Mouse (Mus musculus): ENCODE data around the gene Zfp991.
"Not testable (repeated sequence)": the region's sequence is repeated elsewhere in the genome, so short reads cannot be mapped to it uniquely, and the experiment has no call there.

The Zfp991 gene

GRCm38 (mm10) chr4:147181969-147182705 lies 50.3 kb downstream of the Zfp991 start:
- DNase-seq (ENCODE audit: low spot score in 2 of 2): not testable (repeated sequence)

- not testable (repeated sequence) for DNase-seq (ENCODE audit: low spot score in 2 of 2)
Measured at GRCm38 (mm10) chr4:147186824-147187223, 55.0 kb downstream of the Zfp991 start.

- not testable (repeated sequence) for DNase-seq (ENCODE audit: low spot score in 2 of 2)
Measured at GRCm38 (mm10) chr4:147187283-147187965, 55.6 kb downstream of the Zfp991 start.

GRCm38 (mm10) chr4:147195186-147195585 lies 63.3 kb downstream of the Zfp991 start:
- DNase-seq (ENCODE audit: low spot score in 2 of 2): not testable (repeated sequence)

- DNase-seq (ENCODE audit: low spot score in 2 of 2): not testable (repeated sequence)
Measured at GRCm38 (mm10) chr4:147197210-147197609, 65.4 kb downstream of the Zfp991 start.

GRCm38 (mm10) chr4:147199055-147199750 lies 67.4 kb downstream of the Zfp991 start:
- not testable (repeated sequence) for DNase-seq (ENCODE audit: low spot score in 2 of 2)

GRCm38 (mm10) chr4:147201920-147202660 lies 70.3 kb downstream of the Zfp991 start:
- DNase-seq (ENCODE audit: low spot score in 2 of 2): not testable (repeated sequence)

GRCm38 (mm10) chr4:147212182-147212928 lies 80.5 kb downstream of the Zfp991 start:
- DNase-seq (ENCODE audit: low spot score in 2 of 2): not testable (repeated sequence)

GRCm38 (mm10) chr4:147214233-147214632 lies 82.4 kb downstream of the Zfp991 start:
- not testable (repeated sequence) for DNase-seq (ENCODE audit: low spot score in 2 of 2)

GRCm38 (mm10) chr4:147217676-147218075 lies 85.8 kb downstream of the Zfp991 start:
- DNase-seq (ENCODE audit: low spot score in 2 of 2): not testable (repeated sequence)

- peak in 1 of 2 experiments; percentile 11 for DNase-seq (ENCODE audit: low spot score in 2 of 2)
Measured at GRCm38 (mm10) chr4:147219319-147220070, 87.7 kb downstream of the Zfp991 start.

GRCm38 (mm10) chr4:147220226-147220625 lies 88.4 kb downstream of the Zfp991 start:
- not testable (repeated sequence) for DNase-seq (ENCODE audit: low spot score in 2 of 2)

- peak in 1 of 2 experiments; percentile 11 for DNase-seq (ENCODE audit: low spot score in 2 of 2)
Measured at GRCm38 (mm10) chr4:147222021-147222420, 90.2 kb downstream of the Zfp991 start.

- DNase-seq (ENCODE audit: low spot score in 2 of 2): peak in 1 of 2 experiments; percentile 13
Measured at GRCm38 (mm10) chr4:147223778-147224435, 92.1 kb downstream of the Zfp991 start.

- DNase-seq (ENCODE audit: low spot score in 2 of 2): not testable (repeated sequence)
Measured at GRCm38 (mm10) chr4:147225616-147226015, 93.8 kb downstream of the Zfp991 start.

- not testable (repeated sequence) for DNase-seq (ENCODE audit: low spot score in 2 of 2)
Measured at GRCm38 (mm10) chr4:147230026-147230425, 98.2 kb downstream of the Zfp991 start.

Data from frontal cortex, postnatal 36 days (tissue).